Mouse (Mus musculus): ENCODE measurements around the gene Cdkal1. TPM values are rescaled to one million over a fixed set of nuclear protein-coding genes. Genes with fewer than 3 reads are reported as not detected.

Gene Cdkal1
- total and polyA plus RNA-seq, 2 experiments from 2014 or later = 17.4 to 17.6 TPM

DNA sequence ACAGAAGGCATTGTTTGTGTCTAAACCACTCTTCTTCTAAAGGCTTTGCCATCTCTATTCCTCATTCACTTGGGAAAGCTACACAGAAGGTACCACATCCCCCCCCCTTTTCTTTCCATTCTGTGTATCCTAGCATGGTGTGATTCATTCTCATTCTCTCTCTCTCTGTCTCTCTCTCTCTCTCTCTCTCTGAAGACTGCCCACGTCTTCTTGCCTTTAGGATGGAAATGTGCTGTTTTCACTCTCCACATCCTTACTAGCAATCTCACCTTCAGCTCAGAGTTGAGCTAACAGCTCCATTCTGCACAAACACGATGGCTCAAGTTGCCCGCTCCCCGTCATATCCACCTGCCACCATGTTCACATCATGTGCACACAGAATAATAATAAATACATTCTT, 675.6 kb downstream of the Cdkal1 start:
- Histone ChIP-seq H3K4me3 (ENCODE audit: low read depth, low read length) (no peak overlapping the region), H3K27ac (ENCODE audit: low read depth, low read length) (no peak overlapping the region), H3K9ac (replicated peaks; ENCODE audit: low read length, poor library complexity, severe bottlenecking) (no peak overlapping the region), H3K27me3 (ENCODE audit: insufficient read depth, low read length) (no peaks in the 10 kb centered on the region), H3K4me2 (ENCODE audit: low read depth, low read length, poor library complexity, severe bottlenecking) (no peak overlapping the region), H3K36me3 (ENCODE audit: insufficient read depth, low read length) (no peaks in the 10 kb centered on the region), H3K4me1 (ENCODE audit: insufficient read depth, low read length) (no peaks in the 10 kb centered on the region), H3K9me3 (ENCODE audit: low read length) (no peaks in the 10 kb centered on the region)
- DNase-seq (ENCODE audit: low spot score) (no peak), ATAC-seq (ENCODE audit: low FRiP score) (no peak)
- no peak for TF ChIP-seq CTCF (IDR thresholded peaks at IDR 0.05)
- WGBS = 91% methylated on average over 4 of the region's 4 CpGs

DNA sequence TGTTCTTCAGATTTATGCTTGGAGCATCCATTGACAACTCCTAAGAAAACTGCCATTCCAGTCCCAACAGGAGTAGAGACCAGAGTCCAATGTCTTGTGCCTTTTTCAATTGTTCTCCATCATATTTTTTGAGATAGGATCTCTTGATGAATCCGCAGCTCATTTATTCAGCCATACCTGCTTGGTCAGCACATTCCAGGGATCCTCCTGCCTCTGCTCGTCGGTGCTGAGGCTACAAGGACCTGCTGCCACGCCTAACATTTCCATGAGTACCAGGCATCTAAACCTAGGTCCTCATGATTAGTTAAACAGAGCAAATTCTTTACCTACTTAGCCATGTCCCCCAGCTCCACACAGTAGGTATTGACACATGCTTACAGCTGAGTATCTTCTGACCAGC, 676.2 kb downstream of the Cdkal1 start:
- no peak for ATAC-seq (ENCODE audit: low FRiP score)
- Histone ChIP-seq H3K27me3 (ENCODE audit: insufficient read depth, low read length) (no peaks in the 10 kb centered on the region), H3K4me1 (ENCODE audit: insufficient read depth, low read length) (no peaks in the 10 kb centered on the region), H3K27ac (ENCODE audit: low read depth, low read length) (no peak overlapping the region), H3K9me3 (ENCODE audit: low read length) (no peaks in the 10 kb centered on the region), H3K4me2 (ENCODE audit: low read depth, low read length, poor library complexity, severe bottlenecking) (no peak overlapping the region), H3K9ac (replicated peaks; ENCODE audit: low read length, poor library complexity, severe bottlenecking) (no peak overlapping the region), H3K4me3 (ENCODE audit: low read depth, low read length) (no peak overlapping the region), H3K36me3 (ENCODE audit: insufficient read depth, low read length) (no peaks in the 10 kb centered on the region)
- TF ChIP-seq CTCF (IDR thresholded peaks at IDR 0.05) = no peak
- no peak for DNase-seq (ENCODE audit: low spot score)
- WGBS = 94% methylated on average over 4 of the region's 4 CpGs

DNA sequence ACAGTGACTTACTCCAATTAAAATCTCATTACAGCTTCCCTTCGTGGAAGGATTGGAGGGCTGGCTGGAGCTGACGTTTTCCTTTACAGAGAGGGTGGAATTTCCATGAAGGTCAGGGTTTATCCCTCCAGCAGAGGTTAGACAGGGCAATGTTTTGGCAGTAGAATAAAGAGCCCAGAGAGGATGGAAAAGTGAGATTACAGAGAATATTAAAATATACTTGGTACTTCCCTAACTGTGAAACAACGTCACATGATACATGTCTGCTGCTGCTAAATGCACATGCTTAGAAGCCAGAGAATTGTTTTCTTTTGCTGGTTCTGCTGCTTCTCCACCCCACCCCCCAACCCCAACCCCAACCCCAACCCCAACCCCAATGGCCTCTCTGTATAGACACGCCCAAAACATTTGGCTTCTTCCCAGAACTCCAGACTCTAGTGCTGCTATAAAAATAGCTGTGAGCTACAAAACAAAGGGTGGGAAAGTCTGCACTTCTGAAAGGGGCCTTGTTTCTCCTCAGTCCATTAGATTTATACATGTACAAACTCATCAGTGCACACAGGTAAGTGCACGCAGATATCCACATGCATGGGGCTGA, 677.5 kb downstream of the Cdkal1 start:
- H3K27me3 ChIP-seq (ENCODE audit: insufficient read depth, low read length) = no peaks in the 10 kb centered on the region
- no peaks in the 10 kb centered on the region for H3K4me1 ChIP-seq (ENCODE audit: insufficient read depth, low read length)
- no peak overlapping the region for H3K27ac ChIP-seq (ENCODE audit: low read depth, low read length)
- no peaks in the 10 kb centered on the region for H3K36me3 ChIP-seq (ENCODE audit: insufficient read depth, low read length)
- DNase-seq (ENCODE audit: low spot score) (no peak), ATAC-seq (ENCODE audit: low FRiP score) (no peak)
- TF ChIP-seq CTCF (IDR thresholded peaks at IDR 0.05) = no peak
- H3K4me2 ChIP-seq (ENCODE audit: low read depth, low read length, poor library complexity, severe bottlenecking) = no peak overlapping the region
- no peak overlapping the region for H3K9ac ChIP-seq (replicated peaks; ENCODE audit: low read length, poor library complexity, severe bottlenecking)
- WGBS = 56% methylated on average over 5 of the region's 5 CpGs
- H3K4me3 ChIP-seq (ENCODE audit: low read depth, low read length) = no peak overlapping the region
- no peaks in the 10 kb centered on the region for H3K9me3 ChIP-seq (ENCODE audit: low read length)

DNA sequence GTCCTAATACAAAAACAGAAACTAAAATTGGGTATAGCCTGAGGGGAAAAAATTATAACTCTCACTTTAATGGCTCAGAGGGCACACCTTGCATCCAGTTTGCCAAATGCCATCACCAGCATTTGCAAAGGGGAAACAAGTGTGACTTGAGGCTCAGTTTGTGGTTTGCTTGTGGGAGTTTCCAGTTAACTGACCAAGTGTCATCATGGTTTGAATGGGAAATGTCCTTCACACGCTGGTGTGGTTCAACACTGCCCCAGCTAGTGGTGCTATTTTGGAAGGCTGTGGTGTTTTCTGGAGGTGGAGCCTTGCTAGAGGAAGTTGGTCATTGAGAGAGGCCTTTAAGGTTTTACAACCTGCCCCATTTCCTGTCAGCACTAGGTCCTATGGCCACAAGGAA, 686.1 kb downstream of the Cdkal1 start:
- Histone ChIP-seq H3K27me3 (ENCODE audit: insufficient read depth, low read length) (no peaks in the 10 kb centered on the region), H3K36me3 (ENCODE audit: insufficient read depth, low read length) (no peaks in the 10 kb centered on the region), H3K4me2 (ENCODE audit: low read depth, low read length, poor library complexity, severe bottlenecking) (no peak overlapping the region), H3K9me3 (ENCODE audit: low read length) (no peaks in the 10 kb centered on the region), H3K4me3 (ENCODE audit: low read depth, low read length) (no peak overlapping the region), H3K9ac (replicated peaks; ENCODE audit: low read length, poor library complexity, severe bottlenecking) (no peak overlapping the region), H3K27ac (ENCODE audit: low read depth, low read length) (no peak overlapping the region), H3K4me1 (ENCODE audit: insufficient read depth, low read length) (no peaks in the 10 kb centered on the region)
- ATAC-seq (ENCODE audit: low FRiP score) = no peak
- TF ChIP-seq CTCF (IDR thresholded peaks at IDR 0.05) = no peak
- DNase-seq (ENCODE audit: low spot score) = no peak
- 62% methylated on average over 1 of the region's 1 CpGs for WGBS

DNA sequence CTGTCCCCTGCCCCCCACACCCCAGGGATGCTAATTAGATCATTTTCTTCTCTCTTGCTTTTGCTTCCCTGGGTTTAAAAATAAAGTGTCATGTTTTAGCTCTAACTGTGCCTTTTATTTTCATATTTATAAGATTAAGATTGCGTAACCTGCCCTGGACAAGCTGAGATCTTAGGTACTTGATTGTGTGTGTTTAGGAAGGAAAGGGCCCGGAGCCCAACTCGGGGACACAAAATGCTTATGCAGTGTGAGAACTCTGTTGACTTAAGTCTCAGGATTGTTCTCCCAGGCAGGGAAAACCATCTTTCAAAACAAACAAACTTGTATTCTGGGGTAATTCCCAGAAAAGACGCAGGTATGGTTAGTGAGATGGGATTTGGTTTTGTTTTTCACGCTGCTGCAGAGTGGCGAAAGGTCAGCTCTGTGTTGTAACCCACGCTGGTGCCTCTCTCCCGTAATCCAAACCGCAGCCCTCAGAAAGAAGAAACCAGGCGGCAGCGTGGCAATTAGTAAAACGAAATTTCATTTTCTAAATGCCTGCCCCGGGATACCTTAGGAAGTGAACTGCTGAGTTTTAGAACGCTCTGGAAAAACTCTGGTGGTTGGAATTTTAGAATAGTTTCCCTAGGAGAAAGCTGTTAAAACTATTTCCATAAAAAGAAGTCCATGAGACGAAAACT, 690.5 kb downstream of the Cdkal1 start:
- no peak overlapping the region for H3K4me3 ChIP-seq (ENCODE audit: low read depth, low read length)
- no peaks in the 10 kb centered on the region for H3K27me3 ChIP-seq (ENCODE audit: insufficient read depth, low read length)
- no peak for ATAC-seq (ENCODE audit: low FRiP score)
- H3K4me2 ChIP-seq (ENCODE audit: low read depth, low read length, poor library complexity, severe bottlenecking) = no peak overlapping the region
- no peak for DNase-seq (ENCODE audit: low spot score)
- WGBS = 58% methylated on average over 15 of the region's 15 CpGs
- no peaks in the 10 kb centered on the region for H3K9me3 ChIP-seq (ENCODE audit: low read length)
- no peak overlapping the region for H3K9ac ChIP-seq (replicated peaks; ENCODE audit: low read length, poor library complexity, severe bottlenecking)
- H3K4me1 ChIP-seq (ENCODE audit: insufficient read depth, low read length) = no peaks in the 10 kb centered on the region
- no peak for TF ChIP-seq CTCF (IDR thresholded peaks at IDR 0.05)
- no peak overlapping the region for H3K27ac ChIP-seq (ENCODE audit: low read depth, low read length)
- H3K36me3 ChIP-seq (ENCODE audit: insufficient read depth, low read length) = no peaks in the 10 kb centered on the region

DNA sequence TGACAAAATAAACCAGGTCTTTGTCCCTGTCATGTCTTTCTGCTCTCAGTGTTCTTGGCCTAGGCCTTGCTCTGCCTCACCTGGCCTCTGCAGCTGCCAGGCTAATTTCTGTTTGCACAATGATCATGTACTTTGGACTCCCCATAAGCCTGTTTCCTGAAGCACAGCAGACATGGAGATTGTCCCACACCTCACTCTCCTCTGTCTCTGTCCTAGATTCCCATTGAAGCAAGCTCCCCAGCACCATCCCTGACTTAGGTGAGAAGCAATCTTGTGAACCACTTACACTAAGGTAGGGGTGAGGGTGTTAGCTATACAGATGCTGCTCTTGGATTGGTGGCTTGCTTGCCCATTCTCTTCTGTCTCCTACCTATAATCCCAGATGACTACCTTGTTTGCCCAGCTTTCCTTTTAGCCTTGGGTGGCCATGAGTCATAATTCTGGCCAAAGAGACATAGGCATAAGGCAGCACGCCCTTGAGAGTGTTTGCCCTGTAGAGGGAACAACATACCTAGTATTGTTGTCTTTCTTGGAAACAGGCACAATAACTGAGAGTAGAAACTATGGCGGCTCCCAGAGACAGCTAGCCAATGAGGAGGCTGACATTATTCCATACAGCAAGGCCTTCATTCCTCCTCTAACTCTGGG, 692.5 kb downstream of the Cdkal1 start:
- Histone ChIP-seq H3K27ac (ENCODE audit: low read depth, low read length) (no peak overlapping the region), H3K27me3 (ENCODE audit: insufficient read depth, low read length) (no peaks in the 10 kb centered on the region), H3K4me1 (ENCODE audit: insufficient read depth, low read length) (no peaks in the 10 kb centered on the region), H3K4me3 (ENCODE audit: low read depth, low read length) (no peak overlapping the region), H3K4me2 (ENCODE audit: low read depth, low read length, poor library complexity, severe bottlenecking) (no peak overlapping the region), H3K9me3 (ENCODE audit: low read length) (no peaks in the 10 kb centered on the region), H3K36me3 (ENCODE audit: insufficient read depth, low read length) (no peaks in the 10 kb centered on the region), H3K9ac (replicated peaks; ENCODE audit: low read length, poor library complexity, severe bottlenecking) (no peak overlapping the region)
- no peak for TF ChIP-seq CTCF (IDR thresholded peaks at IDR 0.05)
- 96% methylated on average over 2 of the region's 2 CpGs for WGBS
- DNase-seq (ENCODE audit: low spot score) (no peak), ATAC-seq (ENCODE audit: low FRiP score) (no peak)
